Mouse (Mus musculus): ENCODE measurements at regions not wholly inside any gene's neighbourhood (a gene's known extent, or its start where the extent isn't known, plus 50 kb on each side); places are given as distances from the start of the nearest gene placed in this dataset.

- TF ChIP-seq CTCF (IDR thresholded peaks at IDR 0.05; ENCODE audit: borderline replicate concordance, extremely low read depth, insufficient read depth, insufficient read length) (no peak), POLR2A (IDR thresholded peaks at IDR 0.05; ENCODE audit: borderline replicate concordance, extremely low read depth, insufficient read depth, insufficient read length, poor library complexity, severe bottlenecking) (no peak)
Measured at GRCm38 (mm10) chr7:82098136-82098535, 75.5 kb upstream of the Sh3gl3 start.

Data from brain, embryonic 14.5 days (tissue).